Mouse (Mus musculus): ENCODE results near the gene Ldlrad3. TPM values are rescaled to one million over a fixed set of nuclear protein-coding genes. Genes with fewer than 3 reads are reported as not detected.
A peak's percentile ranks its signal among the peaks of the same experiment; 100 is the strongest.

Ldlrad3 gene
- polyA plus RNA-seq, 1 experiment from 2014 or later, result 50.0 TPM

DNA sequence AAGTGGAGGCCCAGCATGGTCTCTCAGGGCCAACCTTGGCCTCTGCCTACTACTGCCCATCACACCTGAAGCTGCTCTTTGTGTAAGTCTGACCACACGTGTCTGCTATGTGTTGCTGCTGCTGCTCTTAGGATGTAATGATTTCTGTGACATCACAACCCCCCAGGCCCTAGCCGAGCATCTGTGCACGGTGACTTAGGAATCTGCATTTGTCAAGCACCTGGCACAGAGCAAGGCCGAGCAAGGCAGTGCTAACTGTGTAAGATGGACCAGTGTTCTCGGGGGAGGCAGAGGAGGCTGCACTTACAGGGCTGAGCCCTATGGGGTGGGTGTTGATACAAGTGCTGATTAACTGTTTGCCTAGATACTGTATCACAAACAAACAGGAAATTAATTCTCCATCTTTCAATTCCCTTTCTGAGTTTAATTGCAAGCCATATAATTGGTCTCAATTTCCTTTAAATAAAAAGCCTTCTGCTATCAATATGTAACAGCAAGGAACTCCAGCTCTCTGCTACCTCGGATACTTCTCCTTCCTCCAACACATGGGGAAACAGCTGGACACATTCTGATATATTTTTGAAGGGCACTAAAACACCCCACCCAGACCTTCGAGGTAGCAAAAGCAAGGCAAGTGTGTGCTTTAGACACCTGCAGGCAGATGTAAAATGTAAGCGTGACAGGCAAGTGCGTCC is 152.2 kb downstream of the Ldlrad3 start:
- H3K36me3 ChIP-seq (ENCODE audit: control insufficient read depth, insufficient read depth, low read length), result no peaks in the 10 kb centered on the region
- no peak overlapping the region for H3K9ac ChIP-seq (ENCODE audit: low read length)
- H3K4me2 ChIP-seq (ENCODE audit: low read depth, low read length), result no peak overlapping the region
- H3K9me3 ChIP-seq (replicated peaks; ENCODE audit: control insufficient read depth, low read length), result no peaks in the 10 kb centered on the region
- no peaks in the 10 kb centered on the region for H3K27me3 ChIP-seq (ENCODE audit: control insufficient read depth, insufficient read depth, low read length)
- peaks cover 20% of the 10 kb centered on the region for H3K4me1 ChIP-seq (ENCODE audit: control insufficient read depth, insufficient read depth, low read length)
- 0 out of 2 replicates have a peak, but pooled peaks have one; percentile 4 for ATAC-seq (ENCODE audit: insufficient read depth, low FRiP score)
- 59% methylated on average over 9 of the region's 9 CpGs for WGBS
- H3K27ac ChIP-seq (ENCODE audit: low read length), result no peak overlapping the region
- no peak overlapping the region for H3K4me3 ChIP-seq (replicated peaks; ENCODE audit: low read length)

DNA sequence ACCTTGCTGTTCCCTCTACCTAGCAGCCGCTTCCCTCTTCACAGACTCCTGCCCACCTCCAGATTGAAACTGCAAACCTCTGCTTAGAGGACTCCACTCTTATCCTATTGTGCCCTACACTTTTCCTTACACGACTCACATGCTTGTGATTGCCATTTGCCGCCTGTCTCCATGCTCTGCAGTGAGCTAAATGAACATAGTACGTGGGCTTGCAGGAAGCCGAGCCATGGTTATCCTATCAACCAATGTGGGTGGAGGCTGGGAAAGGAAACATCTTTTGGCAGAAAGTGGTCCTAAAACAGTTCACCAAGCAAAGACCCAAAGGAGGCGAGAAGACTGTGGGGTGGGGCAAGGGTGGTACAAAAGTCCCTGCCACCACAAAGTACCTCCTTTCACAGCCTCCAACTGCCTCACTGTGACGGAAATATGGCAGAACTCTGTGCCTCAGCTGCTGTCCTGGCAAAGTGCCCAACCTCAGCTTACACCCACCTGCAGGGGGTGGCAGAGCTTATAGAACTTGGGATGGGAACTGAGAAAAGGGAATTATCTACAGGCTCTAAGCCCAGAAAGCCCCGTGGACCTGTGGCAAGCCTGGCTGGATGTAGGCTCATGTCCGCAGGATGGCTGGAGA is 153.4 kb downstream of the Ldlrad3 start:
- Histone ChIP-seq H3K4me1 (ENCODE audit: control insufficient read depth, insufficient read depth, low read length) (peaks cover 9% of the 10 kb centered on the region; the same call in 1 of the 2 replicates), H3K9me3 (replicated peaks; ENCODE audit: control insufficient read depth, low read length) (no peaks in the 10 kb centered on the region), H3K4me2 (ENCODE audit: low read depth, low read length) (no peak overlapping the region), H3K27ac (ENCODE audit: low read length) (no peak overlapping the region), H3K9ac (ENCODE audit: low read length) (no peak overlapping the region), H3K27me3 (ENCODE audit: control insufficient read depth, insufficient read depth, low read length) (no peaks in the 10 kb centered on the region), H3K4me3 (replicated peaks; ENCODE audit: low read length) (no peak overlapping the region), H3K36me3 (ENCODE audit: control insufficient read depth, insufficient read depth, low read length) (no peaks in the 10 kb centered on the region)
- no peak for ATAC-seq (ENCODE audit: insufficient read depth, low FRiP score)
- 77% methylated on average over 9 of the region's 9 CpGs for WGBS

DNA sequence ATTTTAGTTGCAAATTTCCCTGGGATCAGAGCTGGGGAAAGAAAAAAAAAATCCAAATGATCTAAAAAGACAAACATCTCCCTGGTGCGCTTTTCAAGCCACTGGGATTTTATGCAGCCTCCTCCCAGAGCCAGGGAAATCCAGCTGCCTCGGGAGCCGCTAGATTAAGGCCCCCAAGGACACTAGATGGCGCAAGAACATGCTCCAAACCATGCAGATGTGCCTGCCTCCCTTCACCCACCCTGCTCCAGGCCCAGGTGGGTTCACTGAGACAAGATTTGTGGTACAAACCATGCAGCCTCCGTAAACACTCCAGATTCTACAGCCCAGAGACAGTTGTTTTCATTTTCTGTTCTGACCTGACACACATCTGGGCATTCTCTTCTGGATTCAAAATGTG is 155.5 kb downstream of the Ldlrad3 start:
- Histone ChIP-seq H3K4me1 (ENCODE audit: control insufficient read depth, insufficient read depth, low read length) (no peaks in the 10 kb centered on the region), H3K4me3 (replicated peaks; ENCODE audit: low read length) (no peak overlapping the region), H3K27me3 (ENCODE audit: control insufficient read depth, insufficient read depth, low read length) (no peaks in the 10 kb centered on the region), H3K4me2 (ENCODE audit: low read depth, low read length) (no peak overlapping the region), H3K9ac (ENCODE audit: low read length) (no peak overlapping the region), H3K36me3 (ENCODE audit: control insufficient read depth, insufficient read depth, low read length) (0 out of 2 replicates have a peak, but pooled peaks cover 2% of the 10 kb centered on the region), H3K27ac (ENCODE audit: low read length) (no peak overlapping the region), H3K9me3 (replicated peaks; ENCODE audit: control insufficient read depth, low read length) (no peaks in the 10 kb centered on the region)
- peak; percentile 38; the same call in 1 of the 2 replicates for ATAC-seq (ENCODE audit: insufficient read depth, low FRiP score)
- 20% methylated on average over 5 of the region's 5 CpGs for WGBS

DNA sequence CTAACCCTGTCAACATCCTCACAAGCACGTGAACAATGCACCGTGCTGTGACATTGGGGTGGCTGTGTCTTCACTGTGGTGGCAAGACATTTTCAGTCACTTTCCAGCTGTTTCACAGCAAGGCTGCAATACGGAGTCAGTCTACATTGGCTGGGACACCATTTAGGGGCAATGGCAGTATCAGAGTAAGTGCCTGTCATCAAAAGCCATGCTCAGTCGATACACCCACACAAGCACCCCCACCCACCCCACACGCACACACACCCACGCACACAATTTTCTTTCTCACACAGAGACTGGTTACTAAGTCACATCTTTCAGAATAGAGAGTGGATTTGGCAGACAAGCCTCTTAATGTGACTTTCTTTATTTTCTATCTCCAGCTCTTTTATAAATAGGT is 156.0 kb downstream of the Ldlrad3 start:
- Histone ChIP-seq H3K9ac (ENCODE audit: low read length) (no peak overlapping the region), H3K4me3 (replicated peaks; ENCODE audit: low read length) (no peak overlapping the region), H3K4me2 (ENCODE audit: low read depth, low read length) (no peak overlapping the region), H3K4me1 (ENCODE audit: control insufficient read depth, insufficient read depth, low read length) (no peaks in the 10 kb centered on the region), H3K27ac (ENCODE audit: low read length) (no peak overlapping the region), H3K9me3 (replicated peaks; ENCODE audit: control insufficient read depth, low read length) (no peaks in the 10 kb centered on the region), H3K27me3 (ENCODE audit: control insufficient read depth, insufficient read depth, low read length) (no peaks in the 10 kb centered on the region), H3K36me3 (ENCODE audit: control insufficient read depth, insufficient read depth, low read length) (0 out of 2 replicates have a peak, but pooled peaks cover 5% of the 10 kb centered on the region)
- WGBS, result 84% methylated on average over 6 of the region's 6 CpGs
- ATAC-seq (ENCODE audit: insufficient read depth, low FRiP score), result no peak

DNA sequence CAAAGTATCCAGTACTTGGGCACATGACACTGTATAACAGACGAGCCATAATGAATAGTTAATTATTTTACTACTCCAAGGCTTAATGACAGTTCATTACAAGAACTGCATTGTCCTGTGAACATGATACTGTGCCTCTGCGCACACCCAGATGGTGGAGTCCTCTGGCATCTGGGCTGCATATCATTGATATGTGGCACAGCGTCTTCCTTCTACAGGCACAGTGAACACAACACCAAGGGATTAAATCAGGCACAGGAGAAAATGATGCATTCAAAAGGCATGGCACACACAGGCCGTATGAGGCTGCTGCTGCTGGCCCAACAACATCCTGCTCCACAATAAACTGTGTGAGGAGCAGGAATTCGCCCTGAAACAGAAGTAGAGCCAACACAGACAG is 156.5 kb downstream of the Ldlrad3 start:
- H3K9me3 ChIP-seq (replicated peaks; ENCODE audit: control insufficient read depth, low read length), result no peaks in the 10 kb centered on the region
- H3K27ac ChIP-seq (ENCODE audit: low read length), result no peak overlapping the region
- no peaks in the 10 kb centered on the region for H3K4me1 ChIP-seq (ENCODE audit: control insufficient read depth, insufficient read depth, low read length)
- H3K4me2 ChIP-seq (ENCODE audit: low read depth, low read length), result no peak overlapping the region
- 83% methylated on average over 5 of the region's 5 CpGs for WGBS
- no peak overlapping the region for H3K4me3 ChIP-seq (replicated peaks; ENCODE audit: low read length)
- no peak for ATAC-seq (ENCODE audit: insufficient read depth, low FRiP score)
- 0 out of 2 replicates have a peak, but pooled peaks cover 5% of the 10 kb centered on the region for H3K36me3 ChIP-seq (ENCODE audit: control insufficient read depth, insufficient read depth, low read length)
- H3K9ac ChIP-seq (ENCODE audit: low read length), result no peak overlapping the region
- H3K27me3 ChIP-seq (ENCODE audit: control insufficient read depth, insufficient read depth, low read length), result no peaks in the 10 kb centered on the region

DNA sequence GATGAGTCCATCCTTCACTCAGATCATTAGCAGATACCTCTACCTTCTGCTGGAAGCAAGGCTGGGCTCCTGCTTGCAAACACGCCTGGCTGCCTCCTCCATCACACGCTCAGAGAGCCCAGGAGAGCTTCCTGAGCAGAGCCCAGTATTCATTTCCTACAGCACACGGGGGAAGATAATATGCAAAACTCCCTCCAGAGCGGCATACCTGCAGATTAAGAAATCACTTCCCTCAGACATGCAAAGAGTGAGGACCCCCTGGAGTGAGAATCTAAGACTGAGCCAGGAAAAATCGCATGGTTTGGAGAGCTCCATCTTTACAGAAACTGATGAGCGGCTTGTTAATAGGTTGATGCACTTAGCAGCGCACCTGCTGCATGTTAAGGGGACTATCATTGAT is 158.9 kb downstream of the Ldlrad3 start:
- ATAC-seq (ENCODE audit: insufficient read depth, low FRiP score), result no peak
- Histone ChIP-seq H3K9me3 (replicated peaks; ENCODE audit: control insufficient read depth, low read length) (no peaks in the 10 kb centered on the region), H3K9ac (ENCODE audit: low read length) (no peak overlapping the region), H3K27me3 (ENCODE audit: control insufficient read depth, insufficient read depth, low read length) (no peaks in the 10 kb centered on the region), H3K4me3 (replicated peaks; ENCODE audit: low read length) (no peak overlapping the region), H3K4me2 (ENCODE audit: low read depth, low read length) (no peak overlapping the region), H3K4me1 (ENCODE audit: control insufficient read depth, insufficient read depth, low read length) (0 out of 2 replicates have a peak, but pooled peaks cover under 1% of the 10 kb centered on the region), H3K36me3 (ENCODE audit: control insufficient read depth, insufficient read depth, low read length) (0 out of 2 replicates have a peak, but pooled peaks cover 5% of the 10 kb centered on the region), H3K27ac (ENCODE audit: low read length) (no peak overlapping the region)
- WGBS, result 81% methylated on average over 7 of the region's 7 CpGs

DNA sequence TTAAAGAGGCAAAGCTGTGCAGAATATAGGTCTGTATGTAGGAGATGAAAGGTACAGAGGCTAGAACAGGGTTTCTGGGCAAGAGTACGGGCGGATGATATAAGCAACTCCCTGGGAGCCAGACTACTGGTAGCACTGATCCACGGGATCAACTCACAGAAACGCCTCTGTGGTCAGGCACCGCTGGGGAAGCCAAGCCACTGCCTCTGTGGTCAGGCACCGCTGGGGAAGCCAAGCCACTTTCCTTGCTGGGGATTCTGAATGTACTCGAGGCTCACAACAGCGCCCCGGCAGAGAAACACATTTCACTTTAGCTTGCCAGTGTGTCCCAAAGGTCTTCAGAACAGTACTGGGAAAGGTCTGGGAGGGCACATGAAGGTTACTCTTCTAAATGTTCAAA is 160.0 kb downstream of the Ldlrad3 start:
- Histone ChIP-seq H3K4me3 (replicated peaks; ENCODE audit: low read length) (no peak overlapping the region), H3K4me1 (ENCODE audit: control insufficient read depth, insufficient read depth, low read length) (peaks cover 10% of the 10 kb centered on the region; the same call in 1 of the 2 replicates), H3K4me2 (ENCODE audit: low read depth, low read length) (no peak overlapping the region), H3K27me3 (ENCODE audit: control insufficient read depth, insufficient read depth, low read length) (no peaks in the 10 kb centered on the region), H3K27ac (ENCODE audit: low read length) (no peak overlapping the region), H3K36me3 (ENCODE audit: control insufficient read depth, insufficient read depth, low read length) (0 out of 2 replicates have a peak, but pooled peaks cover 5% of the 10 kb centered on the region), H3K9ac (ENCODE audit: low read length) (no peak overlapping the region), H3K9me3 (replicated peaks; ENCODE audit: control insufficient read depth, low read length) (no peaks in the 10 kb centered on the region)
- WGBS, result 85% methylated on average over 9 of the region's 9 CpGs
- ATAC-seq (ENCODE audit: insufficient read depth, low FRiP score), result no peak

DNA sequence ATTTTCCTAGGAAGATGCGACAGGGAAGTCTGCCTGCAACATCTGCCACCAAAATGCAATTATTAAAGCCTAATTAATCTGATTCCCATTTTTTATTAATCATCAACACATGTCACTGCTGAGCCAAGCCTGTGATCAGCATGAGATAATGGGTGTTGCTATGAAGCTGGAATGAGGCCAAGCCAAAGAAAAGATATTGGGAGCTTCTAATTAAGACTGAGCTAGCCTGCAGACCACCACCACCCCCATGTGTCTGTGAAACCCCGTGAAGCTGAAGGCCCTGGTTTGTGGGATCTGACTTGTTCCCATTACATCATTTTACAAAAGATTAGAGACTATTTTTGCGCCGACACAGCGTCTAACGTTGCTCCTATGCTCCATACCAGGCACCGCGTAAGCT is 161.7 kb downstream of the Ldlrad3 start:
- Histone ChIP-seq H3K4me3 (replicated peaks; ENCODE audit: low read length) (no peak overlapping the region), H3K9me3 (replicated peaks; ENCODE audit: control insufficient read depth, low read length) (no peaks in the 10 kb centered on the region), H3K9ac (ENCODE audit: low read length) (no peak overlapping the region), H3K27ac (ENCODE audit: low read length) (no peak overlapping the region), H3K27me3 (ENCODE audit: control insufficient read depth, insufficient read depth, low read length) (no peaks in the 10 kb centered on the region), H3K4me1 (ENCODE audit: control insufficient read depth, insufficient read depth, low read length) (peaks cover 10% of the 10 kb centered on the region; the same call in 1 of the 2 replicates), H3K4me2 (ENCODE audit: low read depth, low read length) (no peak overlapping the region), H3K36me3 (ENCODE audit: control insufficient read depth, insufficient read depth, low read length) (0 out of 2 replicates have a peak, but pooled peaks cover 5% of the 10 kb centered on the region)
- 91% methylated on average over 8 of the region's 8 CpGs for WGBS
- no peak for ATAC-seq (ENCODE audit: insufficient read depth, low FRiP score)

DNA sequence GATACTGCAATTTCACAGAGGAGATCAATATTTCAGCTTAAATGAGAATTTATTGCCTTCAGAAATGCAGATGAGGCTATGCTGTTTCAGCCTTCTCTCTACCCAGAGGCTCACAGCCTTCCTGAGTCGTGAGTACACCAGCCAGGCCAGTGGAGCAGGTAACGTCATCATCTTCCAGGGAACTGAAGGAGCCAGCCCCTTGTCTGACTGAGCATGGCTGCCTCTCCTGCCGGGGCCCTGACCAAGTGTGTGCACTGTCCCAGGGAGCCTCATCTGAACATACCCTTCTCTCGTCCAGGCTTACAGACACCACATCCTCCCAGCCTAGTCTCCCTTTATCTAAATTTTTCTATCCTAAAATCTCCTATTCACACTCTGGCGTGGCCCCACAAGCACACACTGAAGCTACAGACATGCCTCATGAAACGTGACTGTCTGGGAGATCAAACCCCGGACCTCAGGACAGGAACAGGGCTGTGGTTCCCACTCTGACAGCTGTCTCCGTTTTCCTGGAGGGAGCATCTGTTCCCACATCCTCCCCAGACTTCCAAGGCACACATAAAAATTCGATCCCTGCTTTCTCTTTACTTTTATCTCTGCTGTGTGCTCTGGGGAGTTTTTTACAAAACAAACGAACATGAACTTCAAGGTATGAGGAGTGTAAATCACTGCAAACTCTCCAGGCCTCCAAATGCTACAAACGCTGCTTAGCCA is 164.7 kb downstream of the Ldlrad3 start:
- no peak overlapping the region for H3K9ac ChIP-seq (ENCODE audit: low read length)
- WGBS, result 39% methylated on average over 11 of the region's 11 CpGs

More for the DNA sequence above, 164.7 kb downstream of the Ldlrad3 start:
- no peak for ATAC-seq (ENCODE audit: insufficient read depth, low FRiP score)
- peaks cover 10% of the 10 kb centered on the region; the same call in 1 of the 2 replicates for H3K4me1 ChIP-seq (ENCODE audit: control insufficient read depth, insufficient read depth, low read length)
- H3K4me2 ChIP-seq (ENCODE audit: low read depth, low read length), result no peak overlapping the region
- no peak overlapping the region for H3K4me3 ChIP-seq (replicated peaks; ENCODE audit: low read length)
- H3K27ac ChIP-seq (ENCODE audit: low read length), result no peak overlapping the region
- H3K36me3 ChIP-seq (ENCODE audit: control insufficient read depth, insufficient read depth, low read length), result 0 out of 2 replicates have a peak, but pooled peaks cover 5% of the 10 kb centered on the region
- no peaks in the 10 kb centered on the region for H3K27me3 ChIP-seq (ENCODE audit: control insufficient read depth, insufficient read depth, low read length)
- no peaks in the 10 kb centered on the region for H3K9me3 ChIP-seq (replicated peaks; ENCODE audit: control insufficient read depth, low read length)

All from stomach, embryonic 16.5 days (tissue).